Mouse (Mus musculus) layer of hippocampus, postnatal 14 days (tissue): Measurements from ENCODE around the gene Galc. TPM values are rescaled to one million over a fixed set of nuclear protein-coding genes. Genes with fewer than 3 reads are reported as not detected.

Experiments
- DNase-seq, 2 experiments: peaks; one replicate each; pipeline ENCODE4 v3.0.0; 2021 to 2022; ENCODE audit warnings: low spot score in 2 of 2, mixed read lengths in 1 of 2
- long read RNA-seq, 2 experiments: library from polyadenylated mRNA; stranded (forward); transcript quantifications; one replicate each; pipeline ENCODE4 v2.0.0; 2021
- total RNA-seq, 2 experiments: library from RNA; stranded (reverse); gene quantifications; 2 replicates each; pipeline ENCODE4 v1.2.3; 2021

Galc gene
- total RNA-seq, result 10 to 100 TPM; 21.8 to 24.0 TPM
- long read RNA-seq, experiment 1, transcript Galc-201 (17 exons, 3,832 nt), result major isoform, 5 of 8 reads
- long read RNA-seq, experiment 1, partial matches to known transcripts, result 0 of 8 reads
- long read RNA-seq, experiment 1, other reads (novel, unspliced or antisense), result 3 of 8 reads
- long read RNA-seq, experiment 2, partial matches to known transcripts, result 2 of 13 reads
- long read RNA-seq, experiment 2, other reads (novel, unspliced or antisense), result 8 of 13 reads

GRCm38 (mm10) chr12:98258845-98259517 lies at the start of gene Galc:
TSS of gene Galc (minus strand) at chr12:98259459.
- peak; percentile 90 to 91 for DNase-seq

GRCm38 (mm10) chr12:98307179-98307915 lies 48.1 kb upstream of the Galc start:
- DNase-seq, result no peak

- DNase-seq, result no peak
Observed at GRCm38 (mm10) chr12:98303013-98303412, 43.8 kb upstream of the Galc start.

GRCm38 (mm10) chr12:98301980-98302379 lies 42.7 kb upstream of the Galc start:
- DNase-seq, result no peak

GRCm38 (mm10) chr12:98294241-98294640 lies 35.0 kb upstream of the Galc start:
- DNase-seq, result no peak

- no peak for DNase-seq
Observed at GRCm38 (mm10) chr12:98292278-98292677, 33.0 kb upstream of the Galc start.

- DNase-seq, result no peak
Observed at GRCm38 (mm10) chr12:98290475-98290874, 31.2 kb upstream of the Galc start.

GRCm38 (mm10) chr12:98284477-98284876 lies 25.2 kb upstream of the Galc start:
- no peak for DNase-seq

- no peak for DNase-seq
Observed at GRCm38 (mm10) chr12:98283487-98283860, 24.2 kb upstream of the Galc start.

- no peak for DNase-seq
Observed at GRCm38 (mm10) chr12:98282776-98283486, 23.7 kb upstream of the Galc start.

GRCm38 (mm10) chr12:98280996-98281395 lies 21.7 kb upstream of the Galc start:
- peak in 1 of 2 experiments; percentile 24 for DNase-seq

GRCm38 (mm10) chr12:98280530-98280929 lies 21.3 kb upstream of the Galc start:
- DNase-seq, result peak; percentile 72 to 81

GRCm38 (mm10) chr12:98272433-98272832 lies 13.2 kb upstream of the Galc start:
- no peak for DNase-seq

- no peak for DNase-seq
Observed at GRCm38 (mm10) chr12:98270810-98271566, 11.7 kb upstream of the Galc start.

GRCm38 (mm10) chr12:98269791-98270745 lies 10.8 kb upstream of the Galc start:
- no peak for DNase-seq

GRCm38 (mm10) chr12:98268441-98269369 lies 9.4 kb upstream of the Galc start, which contains the start of gene Gpr65:
TSS of gene Gpr65 (plus strand) at chr12:98268635.
- no peak for DNase-seq

GRCm38 (mm10) chr12:98265697-98266096 lies 6.4 kb upstream of the Galc start:
- no peak for DNase-seq

GRCm38 (mm10) chr12:98259518-98259852 lies 226 bp upstream of the Galc start:
- no peak for DNase-seq
